Mouse (Mus musculus): ENCODE data around the gene Prdx2. TPM values are rescaled to one million over a fixed set of nuclear protein-coding genes. Genes with fewer than 3 reads are reported as not detected.

Gene Prdx2
- total RNA-seq, 1 experiment from 2014 or later = 631 TPM

DNA sequence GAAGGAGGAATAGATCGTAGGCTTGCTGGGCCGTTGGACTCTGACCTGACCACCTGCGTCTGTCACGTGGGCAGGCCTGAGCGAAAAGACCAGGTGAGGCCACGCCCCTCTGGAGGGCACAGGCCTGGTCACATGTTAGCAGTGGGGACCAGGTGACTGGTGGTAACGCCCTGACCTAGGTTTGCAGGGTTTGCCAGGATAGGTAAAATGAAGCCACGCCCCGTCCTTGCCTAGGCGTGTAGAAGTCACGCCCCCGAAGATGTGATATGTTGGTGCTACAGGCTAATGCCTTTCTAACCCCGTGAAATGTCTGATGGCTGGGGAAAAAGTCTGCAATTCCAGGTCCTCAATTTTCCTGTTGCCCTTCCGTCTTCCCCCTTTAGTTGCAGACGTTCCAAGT, 21.4 kb downstream of the Prdx2 start:
- ATAC-seq (replicated peaks; ENCODE audit: low read depth, poor library complexity, severe bottlenecking) = peak; percentile 24

DNA sequence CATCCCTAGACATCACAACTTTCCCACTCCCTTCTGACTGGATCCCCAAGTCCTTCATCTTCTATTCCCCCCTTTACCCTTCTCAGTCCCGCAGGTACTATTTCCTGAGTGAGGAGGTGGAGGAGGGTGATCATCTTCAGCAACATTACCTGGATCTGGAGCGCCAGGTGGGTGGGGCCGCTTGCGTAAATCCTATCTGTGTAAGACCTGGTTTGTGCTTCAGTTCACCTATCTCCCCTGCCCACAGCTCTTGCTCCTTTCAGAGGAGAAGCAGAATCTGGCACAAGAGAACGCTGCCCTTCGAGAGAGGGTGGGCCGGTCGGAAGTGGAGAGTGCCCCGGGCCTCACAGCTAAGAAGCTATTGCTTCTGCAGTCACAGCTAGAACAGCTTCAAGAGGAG, 25.0 kb downstream of the Prdx2 start:
- ATAC-seq (replicated peaks; ENCODE audit: low read depth, poor library complexity, severe bottlenecking) = no peak

DNA sequence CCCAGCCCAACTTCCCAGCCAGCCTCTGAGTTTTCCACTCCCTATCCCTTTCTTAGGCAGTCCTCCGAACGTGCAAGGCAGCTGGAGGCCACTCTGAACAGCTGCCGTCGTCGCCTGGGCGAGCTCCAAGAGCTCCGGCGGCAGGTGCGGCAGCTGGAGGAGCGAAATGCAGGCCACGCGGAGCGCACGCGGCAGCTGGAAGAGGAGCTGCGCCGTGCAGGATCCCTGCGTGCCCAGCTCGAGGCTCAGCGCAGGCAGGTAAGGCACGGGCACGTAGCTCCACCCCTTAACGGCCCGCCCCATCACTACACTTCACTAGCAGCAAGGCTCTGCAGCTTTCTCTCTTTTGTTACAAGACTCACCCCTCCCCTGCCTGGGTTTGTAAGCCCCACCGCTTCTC, 26.3 kb downstream of the Prdx2 start:
- ATAC-seq (replicated peaks; ENCODE audit: low read depth, poor library complexity, severe bottlenecking) = no peak

DNA sequence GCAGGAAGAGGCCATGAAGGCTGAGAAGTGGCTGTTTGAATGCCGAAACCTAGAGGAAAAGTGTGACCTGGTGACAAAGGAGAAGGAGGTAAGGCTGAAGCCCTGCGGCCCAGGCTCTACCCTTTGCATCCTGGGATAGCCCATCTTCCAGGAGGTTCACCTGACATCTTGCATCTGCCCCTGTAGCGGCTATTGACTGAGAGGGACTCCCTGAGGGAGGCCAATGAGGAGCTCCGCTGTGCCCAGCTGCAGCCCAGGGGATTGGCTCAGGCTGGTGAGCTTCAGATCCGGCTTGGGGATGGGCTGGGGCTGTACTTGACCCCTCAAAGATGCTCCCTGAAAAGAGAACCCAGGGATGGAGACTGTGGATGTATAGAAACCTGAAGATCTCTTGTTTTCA, 27.6 kb downstream of the Prdx2 start:
- no peak for ATAC-seq (replicated peaks; ENCODE audit: low read depth, poor library complexity, severe bottlenecking)

DNA sequence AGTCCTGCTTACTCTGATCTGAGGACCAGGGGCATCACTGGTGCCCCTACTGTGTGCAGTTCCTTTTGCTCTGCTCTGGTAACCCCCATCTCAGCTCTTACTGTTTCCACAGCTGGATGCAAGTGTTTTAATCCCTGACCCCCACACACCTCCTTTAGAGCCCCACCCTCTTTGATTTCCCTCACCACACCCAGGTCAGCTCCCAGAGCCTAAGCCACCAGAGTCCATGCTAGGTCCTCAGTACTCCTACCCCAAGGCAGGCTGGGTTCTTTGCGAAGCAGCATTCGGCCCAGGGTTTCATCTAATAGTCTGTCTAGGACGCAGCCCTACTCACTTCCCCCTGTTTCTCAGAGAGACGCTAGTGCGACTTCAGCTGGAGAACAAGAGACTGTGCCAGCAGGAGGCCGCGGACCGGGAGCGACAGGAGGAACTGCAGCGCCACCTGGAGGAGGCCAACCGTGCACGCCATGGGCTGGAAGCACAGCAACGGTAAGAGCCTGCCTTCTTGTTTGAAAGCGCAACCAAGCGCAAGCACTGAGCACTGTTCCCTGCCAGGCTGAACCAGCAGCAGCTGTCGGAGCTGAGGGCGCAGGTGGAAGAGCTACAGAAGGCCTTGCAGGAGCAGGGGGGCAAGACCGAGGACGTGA, 28.4 kb downstream of the Prdx2 start:
- ATAC-seq (replicated peaks; ENCODE audit: low read depth, poor library complexity, severe bottlenecking) = peak; percentile 100

DNA sequence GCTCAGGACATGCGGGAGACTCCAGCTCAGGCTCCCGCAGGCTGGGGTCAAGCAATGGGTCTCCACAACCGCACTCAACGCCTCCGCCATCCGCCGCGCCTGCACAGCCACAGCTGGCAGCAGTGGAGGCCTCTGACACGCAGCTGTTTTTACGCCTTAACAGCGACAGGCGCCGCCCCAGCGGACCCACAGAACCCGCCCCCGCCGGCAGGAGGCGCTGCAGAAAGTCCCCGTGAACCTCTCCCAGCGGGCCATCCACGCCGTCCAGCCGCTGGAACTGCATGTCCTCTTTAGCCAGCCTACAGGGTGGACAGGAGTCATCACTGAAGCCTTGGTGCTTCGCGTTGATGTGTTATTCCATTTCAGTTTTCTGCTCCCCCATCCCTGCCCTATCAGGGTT, 38.3 kb downstream of the Prdx2 start:
- ATAC-seq (replicated peaks; ENCODE audit: low read depth, poor library complexity, severe bottlenecking) = peak; percentile 77

DNA sequence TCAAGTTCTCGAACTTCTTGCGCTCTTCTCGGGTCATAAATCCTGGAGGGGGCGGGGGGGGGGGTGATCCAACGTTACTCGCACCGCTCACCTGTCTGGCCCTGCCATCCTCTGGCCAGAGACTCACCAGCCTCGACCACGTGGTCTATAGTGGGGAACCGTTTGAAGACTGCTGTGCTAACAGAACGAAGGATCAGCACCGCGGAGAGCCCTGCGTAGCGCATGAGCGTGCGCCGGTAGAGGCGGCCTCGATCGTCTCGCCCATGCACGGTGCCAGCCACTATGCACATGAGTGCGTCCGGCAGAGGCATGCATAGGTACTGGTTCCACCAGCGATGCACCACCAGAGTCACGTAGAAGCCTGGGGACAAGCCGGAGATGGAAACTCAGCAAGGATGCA, 41.9 kb downstream of the Prdx2 start:
- no peak for ATAC-seq (replicated peaks; ENCODE audit: low read depth, poor library complexity, severe bottlenecking)

DNA sequence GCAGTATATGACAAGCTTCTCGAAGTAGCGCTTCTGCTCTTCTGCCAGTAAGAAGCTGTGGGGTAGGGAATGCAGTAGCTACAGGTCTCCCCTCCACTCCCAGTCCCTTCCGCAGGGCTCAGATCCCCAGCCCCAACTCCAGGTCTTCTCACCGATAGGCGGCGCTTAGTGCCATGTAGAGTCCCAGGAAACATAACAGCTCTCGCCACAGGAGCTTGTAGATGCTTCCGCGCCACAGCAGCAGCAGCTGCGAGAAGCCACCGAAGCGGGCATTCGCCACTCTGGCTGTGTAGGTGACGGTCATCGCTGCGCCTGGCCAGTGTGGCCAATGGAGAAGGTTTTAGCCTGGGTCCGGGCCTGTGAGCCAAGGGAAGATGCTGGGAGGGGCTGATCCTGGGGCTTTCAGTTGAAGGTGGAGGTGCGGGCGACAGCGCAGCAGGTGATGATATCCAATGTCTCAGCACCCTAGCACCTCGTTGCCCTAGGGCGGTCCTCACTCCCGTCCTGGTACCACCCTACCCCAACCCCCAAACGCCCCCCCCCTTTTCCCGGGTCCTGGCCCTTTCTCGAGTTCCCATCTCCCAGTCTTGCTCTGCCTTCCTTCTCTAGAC, 43.9 kb downstream of the Prdx2 start:
- peak; percentile 94 for ATAC-seq (replicated peaks; ENCODE audit: low read depth, poor library complexity, severe bottlenecking)

DNA sequence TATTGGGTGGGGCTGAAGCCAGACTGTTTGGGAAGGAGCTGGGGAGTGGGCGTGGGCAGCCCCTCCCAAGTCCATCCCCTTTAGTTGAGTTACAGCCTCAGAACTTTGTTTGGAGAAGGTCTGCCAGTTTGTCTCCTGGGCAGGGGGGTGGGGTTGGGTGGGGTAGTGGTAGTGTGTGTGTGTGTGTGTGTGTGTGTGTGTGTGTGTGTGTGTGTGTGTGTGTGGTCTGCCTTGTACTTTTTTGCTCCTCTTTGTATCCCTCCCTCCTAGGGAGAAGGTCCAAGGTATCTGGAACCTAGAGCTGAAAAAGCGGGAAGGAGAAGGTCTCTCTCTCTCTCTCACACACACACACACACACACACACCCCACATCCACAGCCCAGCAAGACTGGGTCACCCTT, 45.0 kb downstream of the Prdx2 start, which contains the start of gene Best2:
Best2 (minus strand) TSS at position 101 of the 400 bp plus-strand sequence.
- no peak for ATAC-seq (replicated peaks; ENCODE audit: low read depth, poor library complexity, severe bottlenecking)

DNA sequence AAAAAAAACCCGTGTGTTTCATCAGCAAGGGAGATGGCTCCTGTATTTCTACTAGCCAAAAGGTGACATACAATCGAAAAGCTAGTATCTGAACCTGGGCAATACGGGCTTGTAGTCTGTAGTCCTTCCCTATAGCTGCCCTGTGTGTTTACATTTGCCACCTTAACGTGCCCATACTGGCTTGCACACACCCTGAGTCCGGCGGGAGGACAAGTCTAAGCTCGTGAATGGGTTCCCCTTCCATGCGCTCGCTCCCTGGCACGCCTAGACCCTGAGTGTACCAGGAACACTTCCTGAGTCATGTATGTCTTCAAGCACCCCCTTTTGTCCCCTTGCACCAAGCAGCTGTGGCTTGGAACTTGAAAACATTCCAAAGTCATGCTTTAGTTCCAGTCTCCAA, 47.3 kb downstream of the Prdx2 start:
- ATAC-seq (replicated peaks; ENCODE audit: low read depth, poor library complexity, severe bottlenecking) = no peak

DNA sequence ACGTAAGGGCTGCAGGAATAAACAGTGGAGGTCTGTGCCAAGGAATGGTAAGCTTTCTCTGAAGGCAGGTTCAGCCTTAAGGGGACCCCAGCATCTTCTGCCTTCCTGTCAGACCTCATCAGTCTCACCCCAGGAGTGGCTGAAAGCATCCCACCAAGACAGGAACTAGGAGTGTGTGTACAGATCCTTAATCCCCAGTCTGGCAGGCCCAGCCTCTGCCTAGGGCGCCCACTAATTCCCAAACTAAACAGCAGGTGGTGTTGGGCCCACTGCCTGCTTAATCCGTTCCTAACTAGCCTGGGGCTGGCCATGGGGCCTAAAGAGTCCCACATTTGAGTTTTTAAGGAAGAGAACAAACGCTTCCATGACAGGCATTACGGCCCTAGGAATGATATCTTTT, 47.8 kb downstream of the Prdx2 start:
- ATAC-seq (replicated peaks; ENCODE audit: low read depth, poor library complexity, severe bottlenecking) = no peak

DNA sequence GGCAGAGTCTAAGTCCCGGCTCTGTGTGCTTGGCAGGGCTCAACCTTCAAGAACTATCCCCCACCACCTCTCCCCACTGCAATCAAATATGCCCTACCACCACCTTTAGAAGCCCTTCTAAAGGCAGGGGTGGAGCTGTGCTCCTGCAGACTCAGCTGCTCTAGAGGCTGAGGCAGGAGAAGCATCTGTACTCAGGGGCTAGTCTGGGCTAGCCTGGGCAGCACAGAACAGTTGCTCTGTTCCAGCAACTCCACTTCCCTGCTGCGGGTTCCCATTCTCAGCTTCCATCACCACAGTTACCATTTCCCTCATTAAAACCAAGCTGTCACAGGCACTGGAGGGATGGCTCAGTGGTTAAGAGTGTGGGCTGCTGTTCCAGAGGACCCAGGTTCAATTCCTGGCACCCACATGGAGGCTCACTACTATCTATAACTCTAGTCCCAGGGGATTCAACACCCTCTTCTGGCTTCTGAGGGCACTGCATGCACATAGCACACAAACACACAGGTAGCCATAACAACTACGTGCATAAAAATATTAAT, 52.2 kb downstream of the Prdx2 start:
- no peak for ATAC-seq (replicated peaks; ENCODE audit: low read depth, poor library complexity, severe bottlenecking)

DNA sequence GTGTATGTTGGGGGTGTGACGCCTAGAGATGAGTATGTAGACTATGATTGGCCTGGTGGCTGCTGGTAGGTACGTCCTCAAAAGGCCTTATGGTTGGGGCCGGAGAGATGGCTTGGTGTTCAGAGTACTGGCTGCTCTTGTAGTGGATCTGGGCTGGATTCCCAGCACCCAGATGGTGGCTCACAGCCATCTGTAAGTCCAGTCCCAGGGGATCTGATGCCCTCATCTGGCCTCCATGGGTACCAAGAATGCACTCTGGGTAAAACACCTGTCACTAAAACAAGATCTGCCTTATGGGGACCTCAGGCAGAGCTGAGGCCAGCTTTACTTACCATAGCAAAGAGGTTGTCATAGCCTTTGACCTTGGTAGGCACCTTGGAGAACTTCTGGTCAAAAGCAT, 54.5 kb downstream of the Prdx2 start:
- ATAC-seq (replicated peaks; ENCODE audit: low read depth, poor library complexity, severe bottlenecking) = no peak

Other genes with a start within 250 kb of the Prdx2 start
- gene G430095P16Rik, start 246.6 kb upstream of the Prdx2 start, total RNA-seq (2017) = 13.2 and 22.4 TPM in 2 replicates
- gene Nfix, start 169.2 kb upstream of the Prdx2 start, total RNA-seq (2017) = 11.6 and 15.5 TPM in 2 replicates
- gene Dand5, start 146.8 kb upstream of the Prdx2 start, total RNA-seq (2017) = 2.8 and 4.1 TPM in 2 replicates
- gene Gadd45gip1, start 138.1 kb upstream of the Prdx2 start, total RNA-seq (2017) = 56.5 and 63.7 TPM in 2 replicates
- 30.0 and 45.4 TPM in 2 replicates for gene Rad23a, start 128.9 kb upstream of the Prdx2 start, total RNA-seq (2017)
- 1,972 and 2,060 TPM in 2 replicates for gene Calr, start 122.7 kb upstream of the Prdx2 start, total RNA-seq (2017)
- gene Farsa, start 112.6 kb upstream of the Prdx2 start, total RNA-seq (2017) = 130 and 162 TPM in 2 replicates
- gene Syce2, start 97.5 kb upstream of the Prdx2 start, total RNA-seq (2017) = 138 and 142 TPM in 2 replicates
- gene Gcdh, start 75.7 kb upstream of the Prdx2 start, total RNA-seq (2017) = 16.4 and 25.2 TPM in 2 replicates
- 71.2 and 79.8 TPM in 2 replicates for gene Klf1, start 67.7 kb upstream of the Prdx2 start, total RNA-seq (2017)
- 41.0 and 47.0 TPM in 2 replicates for gene Dnase2a, start 61.0 kb upstream of the Prdx2 start, total RNA-seq (2017)
- gene Mast1, start 32.2 kb upstream of the Prdx2 start, total RNA-seq (2017) = not detected in 2 replicates
- gene Rtbdn, start 22.6 kb upstream of the Prdx2 start, total RNA-seq (2017) = not detected in 2 replicates
- not detected in 2 replicates for gene Gm49661, start 154 bp upstream of the Prdx2 start, total RNA-seq (2017)
- gene Rnaseh2a, start 180 bp downstream of the Prdx2 start, total RNA-seq (2017) = 95.8 and 148 TPM in 2 replicates
- 82.2 and 102 TPM in 2 replicates for gene Junb, start 9.1 kb downstream of the Prdx2 start, total RNA-seq (2017)
- 9.2 and 13.5 TPM in 2 replicates for gene Hook2, start 21.0 kb downstream of the Prdx2 start, total RNA-seq (2017)
- gene Best2, start 44.9 kb downstream of the Prdx2 start, total RNA-seq (2017) = not detected in 2 replicates
- 52.3 and 52.6 TPM in 2 replicates for gene Asna1, start 55.7 kb downstream of the Prdx2 start, total RNA-seq (2017)
- 202 and 410 TPM in 2 replicates for gene Trir, start 57.2 kb downstream of the Prdx2 start, total RNA-seq (2017)
- gene Tnpo2, start 67.3 kb downstream of the Prdx2 start, total RNA-seq (2017) = 15.5 and 23.2 TPM in 2 replicates
- gene Fbxw9, start 90.5 kb downstream of the Prdx2 start, total RNA-seq (2017) = 3.9 and 8.4 TPM in 2 replicates
- gene Gm5741, start 98.4 kb downstream of the Prdx2 start, total RNA-seq (2017) = not detected in 2 replicates
- gene Dhps, start 102.2 kb downstream of the Prdx2 start, total RNA-seq (2017) = 29.8 and 34.1 TPM in 2 replicates
- gene Wdr83os, start 111.2 kb downstream of the Prdx2 start, total RNA-seq (2017) = 52.3 and 58.1 TPM in 2 replicates
- gene Wdr83, start 111.7 kb downstream of the Prdx2 start, total RNA-seq (2017) = 25.7 and 26.7 TPM in 2 replicates
- gene Man2b1, start 113.7 kb downstream of the Prdx2 start, total RNA-seq (2017) = 39.6 and 42.0 TPM in 2 replicates
- not detected in 2 replicates for gene Zfp791, start 153.5 kb downstream of the Prdx2 start, total RNA-seq (2017)
- not detected in 2 replicates for gene Cks1brt, start 182.3 kb downstream of the Prdx2 start, total RNA-seq (2017)

Data from common myeloid progenitor, adult 5-6 weeks (primary cell).